Mouse (Mus musculus): Measurements from ENCODE around the gene H2afy.

H2afy gene

DNA sequence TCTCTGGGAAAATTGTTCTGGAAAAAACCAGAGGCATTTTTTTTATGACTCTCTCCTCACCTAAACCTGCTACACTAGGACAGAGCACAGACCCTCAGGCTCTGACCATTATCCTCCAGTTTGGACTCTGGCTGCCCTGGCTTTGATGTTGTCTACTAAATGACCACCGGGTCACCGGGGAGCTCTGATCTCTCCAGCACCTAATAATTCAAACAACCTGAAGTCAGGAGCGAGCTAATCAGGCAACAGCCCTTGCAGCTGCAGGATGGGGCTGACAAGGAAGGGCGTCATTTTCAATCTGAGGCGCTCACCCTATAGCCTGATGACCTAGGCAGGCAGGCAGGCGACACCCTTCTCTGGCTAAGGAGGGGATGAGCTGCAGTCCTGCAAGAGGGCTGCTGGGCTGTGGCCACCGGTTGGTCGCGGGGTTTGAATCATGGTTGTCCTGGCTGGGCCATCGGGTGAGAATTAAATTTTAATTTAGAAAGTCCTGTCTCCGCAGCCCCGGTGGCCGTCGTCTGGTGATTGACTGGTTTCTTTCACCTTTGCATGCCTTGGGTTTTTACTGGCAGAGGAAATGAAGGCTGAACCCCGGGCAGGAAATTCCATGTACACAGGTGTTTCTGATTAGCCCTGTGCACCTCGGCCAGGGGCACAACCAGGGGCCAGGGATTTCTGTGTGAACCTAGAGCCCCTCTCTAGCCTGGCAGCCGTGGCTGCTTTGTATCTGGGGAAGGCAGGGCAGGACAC, 23.6 kb upstream of the H2afy start:
- DNase-seq (ENCODE audit: low read depth, low spot score) = no peak
- H3K36me3 ChIP-seq (ENCODE audit: control insufficient read depth, insufficient read depth, low read length, poor library complexity, severe bottlenecking) = no peaks in the 10 kb centered on the region

DNA sequence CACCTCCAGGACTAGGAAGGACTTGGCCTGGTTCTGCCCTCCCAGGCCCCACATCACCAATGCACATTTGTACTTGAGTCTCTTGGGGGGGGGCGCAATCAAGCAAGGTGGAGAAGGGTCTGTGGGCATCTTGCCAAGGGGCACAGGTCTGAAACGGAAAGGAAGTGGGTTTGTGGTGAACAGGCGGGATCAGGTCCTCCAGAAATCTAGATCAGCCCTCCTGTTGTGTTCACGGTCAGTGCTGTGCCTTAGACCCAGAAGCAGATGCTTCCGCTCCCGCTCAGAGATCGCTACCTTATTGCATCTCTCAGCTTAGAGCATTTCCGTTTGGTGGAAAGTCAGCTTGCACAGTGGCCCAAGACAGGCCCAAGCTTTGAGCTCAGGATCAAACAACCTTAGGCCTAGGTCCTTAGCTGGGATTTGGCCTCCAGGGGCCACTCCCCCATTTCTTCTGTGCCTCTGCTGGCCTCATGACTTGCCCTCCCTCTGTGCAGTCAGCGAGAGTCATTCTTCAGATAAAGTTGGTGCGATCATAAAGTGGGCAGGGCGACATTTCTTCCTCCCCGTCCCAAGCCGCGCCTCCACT, 22.9 kb upstream of the H2afy start:
- no peaks in the 10 kb centered on the region for H3K27me3 ChIP-seq (ENCODE audit: control insufficient read depth, insufficient read depth, low read length, poor library complexity, severe bottlenecking)
- peak; percentile 70 for DNase-seq (ENCODE audit: low read depth, low spot score)
- H3K36me3 ChIP-seq (ENCODE audit: control insufficient read depth, insufficient read depth, low read length, poor library complexity, severe bottlenecking) = no peaks in the 10 kb centered on the region

More for the DNA sequence above, 23.6 kb upstream of the H2afy start:
- no peaks in the 10 kb centered on the region for H3K27me3 ChIP-seq (ENCODE audit: control insufficient read depth, insufficient read depth, low read length, poor library complexity, severe bottlenecking)

DNA sequence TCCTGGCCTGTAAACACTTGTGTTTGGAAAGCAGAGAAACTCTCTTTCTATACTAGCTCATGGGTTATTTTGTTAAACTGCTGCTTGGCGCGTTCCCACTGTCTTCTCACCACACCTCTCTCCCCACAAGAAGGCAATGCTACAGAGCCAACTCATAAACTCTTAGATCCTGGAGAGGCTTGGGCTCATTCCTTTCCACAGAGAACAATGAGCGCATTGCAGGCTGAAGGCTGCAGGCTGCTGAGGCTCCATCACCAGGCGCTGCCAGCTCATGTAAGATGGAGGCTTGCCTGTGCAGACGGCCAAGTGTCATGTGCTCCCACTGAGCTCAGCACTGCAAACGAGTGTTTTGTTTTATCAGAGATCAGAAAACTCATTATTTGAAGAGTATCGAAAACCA, 19.5 kb upstream of the H2afy start:
- no peak for DNase-seq (ENCODE audit: low read depth, low spot score)
- H3K36me3 ChIP-seq (ENCODE audit: control insufficient read depth, insufficient read depth, low read length, poor library complexity, severe bottlenecking) = no peaks in the 10 kb centered on the region
- no peaks in the 10 kb centered on the region for H3K27me3 ChIP-seq (ENCODE audit: control insufficient read depth, insufficient read depth, low read length, poor library complexity, severe bottlenecking)

DNA sequence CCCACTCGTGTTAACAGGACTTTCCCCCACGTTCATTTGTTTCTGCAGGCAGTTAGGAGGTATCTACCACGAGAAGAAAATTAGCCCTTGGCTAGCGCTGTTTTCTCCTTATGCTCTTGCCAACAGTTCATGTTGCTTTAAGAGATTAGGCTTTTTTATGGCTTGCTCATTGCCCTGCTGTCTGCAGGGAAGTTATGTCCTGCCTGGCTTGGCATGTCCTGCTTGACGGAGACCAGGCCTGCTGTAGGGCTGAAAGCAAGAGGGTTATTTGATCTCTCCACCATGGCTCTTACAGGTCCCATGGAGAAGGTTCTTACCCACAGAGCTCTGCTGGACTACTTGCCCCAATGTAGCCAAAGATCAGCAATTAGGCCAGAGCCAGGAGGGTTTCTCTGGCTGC, 18.9 kb upstream of the H2afy start:
- DNase-seq (ENCODE audit: low read depth, low spot score) = no peak
- Histone ChIP-seq H3K36me3 (ENCODE audit: control insufficient read depth, insufficient read depth, low read length, poor library complexity, severe bottlenecking) (no peaks in the 10 kb centered on the region), H3K27me3 (ENCODE audit: control insufficient read depth, insufficient read depth, low read length, poor library complexity, severe bottlenecking) (no peaks in the 10 kb centered on the region)

DNA sequence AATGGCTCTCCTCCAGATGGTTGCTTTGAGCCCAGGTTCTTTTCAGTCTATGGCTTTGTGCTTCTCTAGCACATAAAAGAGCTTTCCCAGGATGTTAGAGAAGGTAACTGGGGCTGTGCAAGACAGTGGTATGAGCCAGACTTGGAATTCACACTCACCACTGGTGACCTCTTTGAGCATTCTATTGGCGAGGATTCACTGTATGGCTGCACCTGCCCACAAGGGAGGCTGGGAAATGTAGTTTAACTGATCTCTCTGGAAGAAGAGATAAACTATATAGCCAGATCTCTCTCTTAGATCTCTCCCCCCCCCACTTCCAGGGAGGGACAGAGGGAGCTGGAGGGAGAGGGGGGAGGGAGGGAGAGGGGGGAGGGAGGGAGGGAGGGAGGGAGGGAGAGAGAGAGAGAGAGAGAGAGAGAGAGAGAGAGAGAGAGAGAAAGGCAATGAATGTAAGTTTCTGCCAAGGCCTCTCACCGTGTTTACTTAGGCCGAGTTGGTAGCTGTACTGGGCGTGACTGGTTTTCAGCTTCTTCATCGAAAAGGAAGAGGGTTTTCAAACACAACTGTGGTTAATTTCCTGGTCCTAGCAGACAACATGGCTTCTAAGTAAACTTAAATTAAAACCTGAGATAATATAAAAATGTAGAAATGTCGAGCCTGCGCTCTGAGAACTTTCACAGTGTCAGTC, 16.8 kb upstream of the H2afy start:
- Histone ChIP-seq H3K27me3 (ENCODE audit: control insufficient read depth, insufficient read depth, low read length, poor library complexity, severe bottlenecking) (no peaks in the 10 kb centered on the region), H3K36me3 (ENCODE audit: control insufficient read depth, insufficient read depth, low read length, poor library complexity, severe bottlenecking) (no peaks in the 10 kb centered on the region)
- DNase-seq (ENCODE audit: low read depth, low spot score) = no peak

DNA sequence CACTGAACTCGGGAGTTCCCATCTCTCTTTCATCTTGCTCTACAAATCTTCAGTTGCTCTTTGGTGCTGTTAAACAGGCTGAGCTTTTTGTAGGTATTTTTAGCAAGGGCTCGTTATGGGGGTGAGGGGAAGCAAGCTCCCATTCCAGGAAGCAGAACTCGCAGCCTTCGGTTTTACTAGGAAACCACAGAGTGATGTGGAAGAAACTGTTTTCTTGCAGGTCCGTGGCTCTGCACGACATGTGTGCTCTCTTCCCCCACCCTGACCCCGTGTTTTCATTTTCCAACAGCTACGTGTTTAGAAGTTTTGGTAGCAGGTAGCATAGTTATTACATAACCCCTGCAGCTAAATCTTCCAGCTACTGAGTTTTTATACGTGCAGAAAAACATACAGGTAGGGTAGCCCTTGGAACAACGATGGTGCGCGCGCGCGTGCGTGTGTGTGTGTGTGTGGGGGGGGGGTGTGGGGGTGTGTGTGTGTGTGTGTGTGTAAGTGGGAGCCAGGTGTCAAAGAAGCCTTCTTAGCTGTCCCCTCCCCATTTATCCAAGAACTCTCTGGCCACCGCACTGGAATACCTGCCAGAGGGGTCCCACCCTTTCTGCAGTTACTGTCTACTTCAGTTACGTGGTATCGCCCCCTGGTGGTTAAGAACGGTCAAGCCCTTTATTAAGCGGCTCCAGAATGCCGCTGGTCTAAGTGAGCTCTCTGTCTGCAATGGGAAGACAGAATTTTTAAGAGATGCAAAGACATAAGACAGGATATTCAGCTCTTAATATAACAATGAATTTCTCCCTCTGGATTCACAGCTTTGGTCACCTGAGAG, 15.5 kb upstream of the H2afy start:
- DNase-seq (ENCODE audit: low read depth, low spot score) = peak; percentile 88
- Histone ChIP-seq H3K27me3 (ENCODE audit: control insufficient read depth, insufficient read depth, low read length, poor library complexity, severe bottlenecking) (no peaks in the 10 kb centered on the region), H3K36me3 (ENCODE audit: control insufficient read depth, insufficient read depth, low read length, poor library complexity, severe bottlenecking) (no peaks in the 10 kb centered on the region)

DNA sequence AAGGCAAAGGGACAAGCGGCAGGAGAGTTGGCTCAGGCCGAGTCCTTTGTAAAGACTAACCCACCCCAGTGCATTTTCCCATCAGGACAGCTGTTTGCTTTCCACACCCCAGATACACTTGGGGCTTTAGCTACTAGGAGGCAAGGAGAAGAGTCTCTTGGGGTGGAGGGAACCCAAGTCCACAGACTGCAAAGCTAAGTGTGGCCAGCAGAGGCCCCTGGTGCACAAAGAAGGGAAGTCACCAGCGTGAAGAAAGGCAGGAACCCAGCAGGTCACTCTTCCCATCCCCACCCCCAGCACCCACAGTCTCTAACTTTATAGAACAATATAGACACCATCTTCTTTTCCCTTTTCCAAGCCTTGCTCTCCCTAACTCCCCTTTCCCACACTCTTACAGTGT, 9.4 kb upstream of the H2afy start:
- Histone ChIP-seq H3K27me3 (ENCODE audit: control insufficient read depth, insufficient read depth, low read length, poor library complexity, severe bottlenecking) (no peaks in the 10 kb centered on the region), H3K36me3 (ENCODE audit: control insufficient read depth, insufficient read depth, low read length, poor library complexity, severe bottlenecking) (no peaks in the 10 kb centered on the region)
- peak; percentile 62 for DNase-seq (ENCODE audit: low read depth, low spot score)

DNA sequence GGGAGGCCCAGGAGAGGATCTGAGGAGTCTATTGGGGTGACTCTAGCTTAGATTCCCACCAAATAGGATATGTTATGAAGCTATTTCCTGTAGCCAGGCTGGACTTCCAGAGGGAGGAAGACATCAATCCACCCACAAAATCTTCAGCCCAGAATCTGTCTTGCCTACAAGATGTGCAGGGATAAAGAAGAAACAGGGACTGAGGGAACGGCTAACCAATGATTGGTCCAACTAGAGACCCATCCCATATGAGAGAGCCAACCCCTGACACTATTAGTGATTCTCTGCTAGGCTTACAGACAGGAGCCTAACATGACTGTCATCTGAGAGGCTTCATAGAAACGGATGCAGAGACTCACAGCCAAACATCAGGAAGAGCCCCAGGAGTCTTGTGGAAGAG, 7.9 kb upstream of the H2afy start:
- H3K36me3 ChIP-seq (ENCODE audit: control insufficient read depth, insufficient read depth, low read length, poor library complexity, severe bottlenecking) = no peaks in the 10 kb centered on the region
- H3K27me3 ChIP-seq (ENCODE audit: control insufficient read depth, insufficient read depth, low read length, poor library complexity, severe bottlenecking) = no peaks in the 10 kb centered on the region
- no peak for DNase-seq (ENCODE audit: low read depth, low spot score)

DNA sequence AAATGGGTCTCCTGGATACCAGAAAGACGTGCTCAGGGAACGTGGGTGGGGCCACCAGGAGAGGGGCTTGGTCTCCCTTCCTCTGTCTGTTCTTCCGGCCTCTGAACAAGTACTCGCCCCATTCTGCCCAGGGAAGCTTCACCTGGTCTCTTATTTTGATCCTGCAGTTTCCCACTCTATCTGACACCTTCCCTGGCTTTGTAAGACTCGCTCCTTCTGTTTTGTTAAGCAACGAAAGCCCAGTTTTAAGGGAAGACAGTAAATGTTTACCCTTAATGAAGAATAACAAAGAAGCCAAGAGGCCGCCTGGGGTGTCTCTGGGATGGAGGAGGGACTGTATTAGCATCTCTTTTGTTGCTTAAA, 7.0 kb upstream of the H2afy start:
- Histone ChIP-seq H3K36me3 (ENCODE audit: control insufficient read depth, insufficient read depth, low read length, poor library complexity, severe bottlenecking) (no peaks in the 10 kb centered on the region), H3K27me3 (ENCODE audit: control insufficient read depth, insufficient read depth, low read length, poor library complexity, severe bottlenecking) (no peaks in the 10 kb centered on the region)
- DNase-seq (ENCODE audit: low read depth, low spot score) = no peak

DNA sequence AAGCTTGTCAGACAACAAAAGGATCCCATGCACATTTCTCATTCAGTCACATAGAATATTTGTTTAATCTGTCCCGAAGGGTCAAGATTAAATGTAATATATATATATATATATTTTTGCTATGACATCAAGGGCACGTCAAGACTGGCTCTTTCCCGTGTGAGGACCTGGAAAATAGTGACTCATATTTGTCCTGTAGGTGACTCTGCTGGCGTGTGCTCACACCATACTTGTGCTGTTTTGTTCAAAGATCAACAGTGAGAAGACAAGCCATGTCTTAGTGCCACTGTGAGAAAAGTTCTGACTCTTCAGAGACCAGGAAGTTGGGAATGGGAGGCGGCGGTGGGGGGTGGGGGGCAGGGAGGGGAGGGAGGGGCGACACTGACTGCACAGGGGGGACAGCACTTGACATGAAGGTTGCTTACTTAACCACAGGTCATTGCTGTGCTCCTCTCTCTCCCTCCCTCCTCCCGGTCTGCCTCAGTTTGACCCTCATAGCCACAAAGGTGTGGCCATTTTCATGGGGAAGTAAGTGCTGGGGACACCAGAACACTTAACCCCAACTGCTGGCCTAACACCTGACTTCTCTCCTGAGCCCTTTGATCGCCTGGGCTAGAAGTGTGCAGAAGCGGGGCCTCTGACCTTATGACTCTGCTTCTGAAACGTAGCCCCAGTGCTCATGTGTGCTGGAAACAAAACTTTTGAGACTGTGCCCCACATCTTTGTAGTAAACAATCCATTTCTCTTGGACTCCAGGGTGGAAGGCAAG, 6.4 kb upstream of the H2afy start:
- Histone ChIP-seq H3K27me3 (ENCODE audit: control insufficient read depth, insufficient read depth, low read length, poor library complexity, severe bottlenecking) (no peaks in the 10 kb centered on the region), H3K36me3 (ENCODE audit: control insufficient read depth, insufficient read depth, low read length, poor library complexity, severe bottlenecking) (no peaks in the 10 kb centered on the region)

DNA sequence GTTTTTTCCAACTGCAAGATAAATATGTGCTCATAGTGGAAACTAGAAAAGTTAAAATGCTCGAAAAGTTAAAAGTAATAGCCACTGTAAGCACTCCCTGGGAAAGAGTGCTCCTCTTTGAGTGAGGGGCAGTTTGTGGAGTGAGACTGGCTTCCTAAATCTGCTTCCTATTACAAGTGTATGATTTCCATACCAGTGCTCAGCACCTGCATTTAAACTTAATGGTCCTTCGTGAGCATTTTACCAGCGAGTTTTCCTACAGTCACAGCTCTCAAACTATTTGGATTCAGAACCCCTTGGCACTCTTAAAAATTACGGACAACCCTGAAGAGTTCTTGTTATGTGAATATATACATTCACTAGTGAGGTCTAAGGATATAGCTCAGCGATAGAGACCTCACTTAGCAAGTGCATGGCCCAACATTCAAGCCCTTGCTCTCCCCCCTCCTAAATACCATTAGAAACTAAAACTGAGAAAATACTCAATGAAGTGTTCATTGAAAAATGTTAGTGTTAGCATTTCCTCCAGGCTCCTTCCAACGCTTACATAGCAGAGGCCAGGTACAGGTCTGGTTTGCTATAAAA, 3.1 kb upstream of the H2afy start:
- no peaks in the 10 kb centered on the region for H3K27me3 ChIP-seq (ENCODE audit: control insufficient read depth, insufficient read depth, low read length, poor library complexity, severe bottlenecking)
- DNase-seq (ENCODE audit: low read depth, low spot score) = no peak
- H3K36me3 ChIP-seq (ENCODE audit: control insufficient read depth, insufficient read depth, low read length, poor library complexity, severe bottlenecking) = no peaks in the 10 kb centered on the region

More for the DNA sequence above, 6.4 kb upstream of the H2afy start:
- DNase-seq (ENCODE audit: low read depth, low spot score) = no peak

DNA sequence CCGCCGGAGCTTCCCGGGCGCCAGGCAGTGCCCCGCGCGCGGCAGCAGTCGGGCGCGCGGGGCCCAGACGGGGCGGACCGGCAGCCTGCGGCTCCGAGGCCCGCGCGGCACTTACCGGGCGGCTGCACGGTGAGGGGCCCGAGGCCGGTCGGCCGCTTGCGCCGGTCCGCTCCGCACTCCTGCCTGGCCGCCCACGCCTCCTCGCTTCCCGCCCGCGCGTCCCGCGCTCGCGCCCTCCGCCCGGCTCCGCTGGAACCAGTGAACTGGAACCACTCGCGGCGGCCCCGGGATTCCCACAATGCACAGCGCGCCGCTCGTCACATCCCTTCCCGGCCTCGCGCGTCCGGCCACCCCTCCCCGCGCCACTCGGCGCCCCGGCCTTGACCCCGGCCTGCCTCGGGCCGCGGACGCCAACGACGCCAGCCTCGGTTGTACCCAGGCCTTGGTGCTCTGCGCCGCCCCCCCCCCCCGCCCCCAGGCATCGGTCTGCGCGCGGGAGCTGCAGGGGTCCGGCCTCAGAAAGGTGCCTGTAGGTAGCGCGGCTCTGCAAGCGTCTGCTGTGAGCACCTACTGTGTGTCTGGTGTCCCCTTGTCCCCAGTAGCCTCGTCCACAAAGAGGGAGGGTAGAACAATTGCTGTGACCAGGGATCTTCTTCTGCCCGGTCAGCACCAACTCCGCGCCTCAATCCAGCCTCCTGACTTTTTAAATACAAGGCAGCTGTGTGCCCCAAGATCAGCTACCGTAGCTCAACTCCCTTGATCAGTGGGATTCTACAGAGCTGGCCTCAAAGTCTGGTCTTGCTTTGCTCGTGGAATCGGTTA, 719 bp downstream of the H2afy start:
- H3K27me3 ChIP-seq (ENCODE audit: control insufficient read depth, insufficient read depth, low read length, poor library complexity, severe bottlenecking) = no peaks in the 10 kb centered on the region
- peak; percentile 71 for DNase-seq (ENCODE audit: low read depth, low spot score)
- H3K36me3 ChIP-seq (ENCODE audit: control insufficient read depth, insufficient read depth, low read length, poor library complexity, severe bottlenecking) = no peaks in the 10 kb centered on the region

DNA sequence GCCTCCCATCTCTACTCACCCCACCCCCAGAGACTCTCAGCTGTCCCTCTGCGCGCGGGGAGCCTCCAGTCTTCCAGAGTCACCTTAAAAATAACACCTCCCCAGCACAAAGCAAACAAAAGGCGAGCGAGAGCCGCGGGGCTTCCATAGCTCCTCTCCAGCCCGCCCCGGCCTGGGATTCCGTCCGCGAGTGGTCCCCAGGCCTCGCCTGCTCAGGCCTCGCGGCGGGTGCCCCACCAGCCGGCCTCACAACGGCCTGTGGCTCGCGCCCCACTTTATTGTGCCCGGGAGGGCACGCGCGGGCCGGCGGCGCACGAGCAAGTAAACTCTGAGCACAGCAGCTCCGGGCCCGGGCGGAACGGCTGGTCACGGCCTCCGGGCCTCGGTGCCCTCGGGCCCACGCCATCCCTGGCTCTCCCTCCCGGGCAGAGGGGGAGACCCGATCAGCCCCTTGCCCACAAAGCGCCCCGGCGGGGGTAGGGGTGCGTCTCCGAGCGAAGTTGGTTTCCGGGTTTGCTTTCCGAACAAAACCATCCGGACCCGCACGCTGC, 1.5 kb downstream of the H2afy start:
- Histone ChIP-seq H3K36me3 (ENCODE audit: control insufficient read depth, insufficient read depth, low read length, poor library complexity, severe bottlenecking) (no peaks in the 10 kb centered on the region), H3K27me3 (ENCODE audit: control insufficient read depth, insufficient read depth, low read length, poor library complexity, severe bottlenecking) (no peaks in the 10 kb centered on the region)
- DNase-seq (ENCODE audit: low read depth, low spot score) = peak; percentile 32
